Mouse (Mus musculus) liver, postnatal 0 days (tissue): ENCODE measurements at regions not wholly inside any gene's neighbourhood (a gene's known extent, or its start where the extent isn't known, plus 50 kb on each side); places are given as distances from the start of the nearest gene placed in this dataset.

ENCODE experiments used
- ATAC-seq: fragments of 200-750 bp; cut with Nextera tagmentation; 2 replicates; pipeline ENCODE4 v1.8.0; 2017; ENCODE audit warnings: mild to moderate bottlenecking, moderate library complexity
- DNase-seq: peaks from one replicate; pipeline ENCODE4 v3.0.0-alpha.2; 2016
- H3K27ac ChIP-seq: fragments of 300-500 bp; sonication (generic); 2 replicates; pipeline ENCODE4 v1.5.1; 2014; ENCODE audit warnings: antibody characterized with exemption, moderate library complexity, mild to moderate bottlenecking, low read depth
- H3K27me3 ChIP-seq: fragments of 300-500 bp; sonication (generic); 2 replicates; pipeline ENCODE4 v1.6.1; 2014; ENCODE audit warnings: low read length, control low read depth, mixed read lengths; ENCODE audit not compliant: insufficient read depth
- H3K36me3 ChIP-seq: fragments of 300-500 bp; sonication (generic); replicated peaks from 2 replicates; pipeline ENCODE4 v1.6.1; 2014; ENCODE audit warnings: mild to moderate bottlenecking, control low read depth, low read length, moderate library complexity, mixed read lengths; ENCODE audit not compliant: insufficient read depth
- H3K4me1 ChIP-seq: fragments of 300-500 bp; sonication (generic); 2 replicates; pipeline ENCODE4 v1.6.1; 2014; ENCODE audit warnings: antibody characterized with exemption, mild to moderate bottlenecking, control low read depth; ENCODE audit not compliant: insufficient read depth
- H3K4me2 ChIP-seq: fragments of 300-500 bp; sonication (generic); 2 replicates; pipeline ENCODE4 v1.6.1; 2014; ENCODE audit warnings: low read depth, mild to moderate bottlenecking, low read length, moderate library complexity, mixed read lengths
- H3K4me3 ChIP-seq: fragments of 300-500 bp; sonication (generic); 2 replicates; pipeline ENCODE4 v1.5.1; 2014; ENCODE audit warnings: low read depth, low read length
- H3K9ac ChIP-seq: fragments of 300-500 bp; sonication (generic); replicated peaks from 2 replicates; pipeline ENCODE4 v1.6.1; 2014; ENCODE audit warnings: mild to moderate bottlenecking, moderate library complexity
- H3K9me3 ChIP-seq: fragments of 300-500 bp; sonication (generic); 2 replicates; pipeline ENCODE4 v1.6.1; 2016; ENCODE audit warnings: mild to moderate bottlenecking, control low read depth, low read length, mixed read lengths
- CTCF ChIP-seq: sonication (generic); IDR thresholded peaks from 2 replicates; pipeline ENCODE4 v1.5.1; 2016; ENCODE audit warnings: antibody characterized with exemption, low read depth
- EP300 ChIP-seq: IDR thresholded peaks from 2 replicates; pipeline ENCODE4 v1.6.1; 2016; ENCODE audit warnings: antibody characterized with exemption, low read depth, mild to moderate bottlenecking
- WGBS: fragments of 180-500 bp; shearing (Covaris S2); extraction: QIAGEN DNeasy Blood & Tissue Kit; methylation state at CpG from one replicate; pipeline ENCODE4 v1.1.7; 2014; ENCODE audit not compliant: insufficient replicate concordance; 5-methylcytosine and 5-hydroxymethylcytosine counted together

GRCm38 (mm10) chr6:31931116-31931515 is 118.9 kb upstream of the 1700012A03Rik start:
- no peak for TF ChIP-seq EP300
- TF ChIP-seq CTCF = no peak
- WGBS = 78% methylated on average over 6 of the region's 6 CpGs
- Histone ChIP-seq H3K36me3 (no peaks in the 10 kb centered on the region), H3K9ac (no peak overlapping the region), H3K4me2 (no peak overlapping the region), H3K27me3 (no peaks in the 10 kb centered on the region), H3K27ac (no peak overlapping the region), H3K4me3 (no peak overlapping the region), H3K9me3 (no peaks in the 10 kb centered on the region), H3K4me1 (no peaks in the 10 kb centered on the region)
- no peak for ATAC-seq
- no peak for DNase-seq

- no peaks in the 10 kb centered on the region for H3K36me3 ChIP-seq
- no peak overlapping the region for H3K4me2 ChIP-seq
- 67% methylated on average over 2 of the region's 2 CpGs for WGBS
- no peak overlapping the region for H3K4me3 ChIP-seq
- TF ChIP-seq EP300 (no peak), CTCF (no peak)
- DNase-seq (no peak), ATAC-seq (no peak)
- H3K27ac ChIP-seq = no peak overlapping the region
- no peaks in the 10 kb centered on the region for H3K4me1 ChIP-seq
- H3K9me3 ChIP-seq = no peaks in the 10 kb centered on the region
- no peaks in the 10 kb centered on the region for H3K27me3 ChIP-seq
- H3K9ac ChIP-seq = no peak overlapping the region
These were observed 120.9 kb upstream of the 1700012A03Rik start for GRCm38 (mm10) chr6:31929165-31929564.

GRCm38 (mm10) chr6:31927181-31927580 is 122.9 kb upstream of the 1700012A03Rik start:
- no peak for DNase-seq
- no peak for ATAC-seq
- H3K4me3 ChIP-seq = no peak overlapping the region
- H3K9me3 ChIP-seq = no peaks in the 10 kb centered on the region
- no peak overlapping the region for H3K27ac ChIP-seq
- no peaks in the 10 kb centered on the region for H3K27me3 ChIP-seq
- H3K4me1 ChIP-seq = no peaks in the 10 kb centered on the region
- H3K9ac ChIP-seq = no peak overlapping the region
- whole genome bisulfite sequencing = 45% methylated on average over 3 of the region's 3 CpGs
- H3K4me2 ChIP-seq = no peak overlapping the region
- no peak for TF ChIP-seq EP300
- no peak for TF ChIP-seq CTCF
- H3K36me3 ChIP-seq = no peaks in the 10 kb centered on the region

- DNase-seq = no peak
- Histone ChIP-seq H3K4me2 (no peak overlapping the region), H3K9me3 (no peaks in the 10 kb centered on the region), H3K4me3 (no peak overlapping the region), H3K4me1 (no peaks in the 10 kb centered on the region), H3K36me3 (no peaks in the 10 kb centered on the region), H3K27me3 (no peaks in the 10 kb centered on the region), H3K27ac (no peak overlapping the region), H3K9ac (no peak overlapping the region)
- no peak for ATAC-seq
- 72% methylated on average over 2 of the region's 2 CpGs for WGBS
- TF ChIP-seq EP300 (no peak), CTCF (no peak)
These were observed 125.4 kb upstream of the 1700012A03Rik start for GRCm38 (mm10) chr6:31924669-31925046.

GRCm38 (mm10) chr6:31923951-31924668 is 125.9 kb upstream of the 1700012A03Rik start:
- TF ChIP-seq CTCF (no peak), EP300 (no peak)
- WGBS = 69% methylated on average over 3 of the region's 3 CpGs
- Histone ChIP-seq H3K9me3 (no peaks in the 10 kb centered on the region), H3K4me2 (no peak overlapping the region), H3K4me3 (no peak overlapping the region), H3K36me3 (no peaks in the 10 kb centered on the region), H3K9ac (no peak overlapping the region), H3K27me3 (no peaks in the 10 kb centered on the region), H3K4me1 (no peaks in the 10 kb centered on the region), H3K27ac (no peak overlapping the region)
- ATAC-seq = no peak
- no peak for DNase-seq

GRCm38 (mm10) chr6:31921561-31922152 is 128.4 kb upstream of the 1700012A03Rik start:
- no peaks in the 10 kb centered on the region for H3K4me1 ChIP-seq
- H3K9ac ChIP-seq = no peak overlapping the region
- no peak overlapping the region for H3K4me2 ChIP-seq
- no peak overlapping the region for H3K4me3 ChIP-seq
- TF ChIP-seq CTCF = no peak
- no peak for TF ChIP-seq EP300
- H3K9me3 ChIP-seq = no peaks in the 10 kb centered on the region
- 80% methylated on average over 9 of the region's 9 CpGs for WGBS
- no peak for ATAC-seq
- no peaks in the 10 kb centered on the region for H3K27me3 ChIP-seq
- no peak for DNase-seq
- no peak overlapping the region for H3K27ac ChIP-seq
- no peaks in the 10 kb centered on the region for H3K36me3 ChIP-seq
